Mouse (Mus musculus) spleen, postnatal 36 days (tissue): ENCODE data around the gene D5Ertd579e.
"Not testable (repeated sequence)": the region's sequence is repeated elsewhere in the genome, so short reads cannot be mapped to it uniquely, and the experiment has no call there.

Experiments used
- DNase-seq, 2 experiments: peaks; one replicate each; pipeline ENCODE4 v3.0.0; 2022; ENCODE audit warnings: low spot score in 2 of 2, mixed read lengths in 1 of 2

D5Ertd579e gene

DNA sequence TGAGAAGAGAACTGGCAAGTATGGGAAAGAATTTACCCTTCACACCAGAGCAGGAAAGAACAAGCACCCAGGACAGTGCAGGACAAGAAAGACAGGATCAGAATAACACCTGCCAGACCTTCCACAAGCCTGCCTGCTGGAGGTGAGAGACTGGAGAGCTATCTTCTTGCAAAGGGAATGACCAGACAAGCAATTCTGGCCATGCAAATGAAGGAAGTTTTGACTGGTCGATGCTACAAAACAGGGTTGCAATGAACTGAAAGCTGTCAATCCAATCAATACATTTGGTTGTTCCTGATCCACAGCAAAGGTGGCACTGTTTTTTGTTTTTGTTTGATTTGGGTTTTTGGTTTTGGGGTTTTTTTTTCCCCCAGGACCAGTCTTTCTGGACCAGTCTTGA, 12.2 kb downstream of the D5Ertd579e start:
- DNase-seq = no peak

DNA sequence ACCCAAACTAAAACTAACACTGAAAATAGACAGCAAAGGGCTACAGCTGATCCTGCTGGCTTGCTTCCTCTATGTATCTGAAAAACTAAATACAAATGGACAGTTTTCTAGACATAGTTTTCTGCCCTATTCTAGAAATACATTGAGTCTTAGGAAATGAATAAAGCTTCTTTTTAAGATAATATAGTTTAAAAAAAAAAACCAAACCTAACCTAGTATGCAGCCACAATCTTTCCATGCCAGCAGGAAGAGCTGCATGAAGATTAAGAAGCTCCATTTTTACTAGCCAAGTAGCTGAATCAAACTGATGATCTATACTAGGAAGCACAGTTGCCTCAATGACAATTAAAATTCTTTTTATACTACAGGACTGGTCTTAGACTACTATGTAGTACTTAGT, 14.6 kb downstream of the D5Ertd579e start:
- no peak for DNase-seq

DNA sequence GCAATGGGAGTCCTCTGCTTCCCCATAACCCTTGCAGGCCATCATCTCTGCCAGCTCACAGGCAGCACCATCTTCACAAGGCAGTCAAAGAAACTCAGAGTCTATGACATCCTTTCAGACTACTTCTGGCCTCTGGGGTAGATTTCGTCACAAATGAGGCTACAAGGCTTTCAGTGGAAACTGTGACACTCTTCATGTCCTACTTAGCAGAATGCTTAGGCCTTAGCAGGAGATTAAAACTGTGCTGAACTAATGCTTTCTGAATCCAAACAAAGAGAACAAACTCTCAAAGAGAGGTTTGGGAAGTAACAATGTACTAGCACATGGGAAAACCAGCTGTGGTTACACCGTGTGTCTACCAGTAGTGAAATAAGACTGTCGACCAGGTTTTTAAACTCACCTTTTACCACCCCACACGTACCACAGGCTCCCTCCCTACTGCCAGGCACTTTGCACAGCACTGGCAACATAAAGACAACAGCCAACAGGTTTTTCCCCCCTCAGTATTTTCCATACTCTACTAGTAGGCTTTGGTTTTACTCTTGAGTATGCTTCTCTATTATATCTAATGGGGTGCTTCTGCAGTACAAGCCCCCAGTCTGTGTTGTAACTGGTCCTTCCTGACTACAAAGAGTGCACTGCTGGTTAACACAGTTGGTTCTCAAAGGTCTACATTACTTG, 15.8 kb downstream of the D5Ertd579e start:
- no peak for DNase-seq

DNA sequence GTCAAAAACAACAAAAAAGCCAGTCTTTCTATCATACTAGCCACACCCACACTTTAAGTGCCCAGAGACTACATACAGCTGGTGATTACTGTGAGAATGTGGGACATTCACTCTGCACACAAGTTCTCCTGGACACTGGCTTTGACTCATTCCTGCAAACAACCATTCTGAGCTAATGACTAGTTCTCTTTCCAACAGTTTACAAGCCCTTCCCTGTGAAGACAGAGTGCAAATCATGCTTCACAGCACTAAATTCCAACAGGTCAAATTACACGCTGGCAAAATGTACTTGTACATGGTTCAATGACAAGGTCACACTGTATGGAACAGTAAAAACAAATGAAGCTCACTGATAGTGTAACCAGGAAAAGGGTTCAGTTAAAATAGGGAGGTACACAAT, 17.0 kb downstream of the D5Ertd579e start:
- no peak for DNase-seq

DNA sequence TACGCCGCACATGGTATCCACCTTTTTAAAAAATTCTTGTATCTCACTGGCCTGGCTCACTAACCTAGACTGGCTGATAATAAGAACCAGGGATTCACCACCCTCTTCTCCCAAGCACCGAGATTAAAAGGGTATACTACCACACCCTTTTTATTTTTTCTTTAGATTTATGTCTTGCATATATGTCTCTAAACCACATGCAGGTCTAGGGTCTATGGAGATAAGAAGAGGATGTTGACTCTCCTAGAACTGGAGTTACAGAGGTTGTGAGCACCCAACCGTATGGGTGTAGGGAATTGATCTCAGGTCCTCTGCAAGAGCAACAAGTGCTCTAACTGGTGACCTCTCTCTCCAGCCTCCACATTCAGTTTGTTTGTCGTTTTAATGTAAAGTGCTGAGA, 17.9 kb downstream of the D5Ertd579e start:
- DNase-seq = no peak

DNA sequence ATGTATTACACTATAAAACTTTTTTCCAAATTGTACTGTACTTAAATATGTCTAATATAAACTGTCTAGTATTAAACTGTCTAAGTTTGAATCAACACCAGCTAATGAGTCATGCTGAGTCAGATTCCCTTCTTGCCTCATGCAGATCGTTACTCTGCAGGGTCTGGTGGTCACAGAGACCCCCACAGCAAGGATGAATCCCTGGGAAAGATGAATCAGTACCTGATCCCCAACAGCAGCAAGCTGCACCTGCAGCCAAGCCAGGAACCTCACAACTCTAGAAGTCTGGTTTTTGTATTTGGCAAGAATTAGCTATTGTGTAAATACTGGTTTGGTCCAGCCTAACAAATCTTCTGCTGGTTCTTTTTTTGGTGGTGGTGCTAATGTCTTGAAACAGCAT, 20.4 kb downstream of the D5Ertd579e start:
- no peak for DNase-seq

DNA sequence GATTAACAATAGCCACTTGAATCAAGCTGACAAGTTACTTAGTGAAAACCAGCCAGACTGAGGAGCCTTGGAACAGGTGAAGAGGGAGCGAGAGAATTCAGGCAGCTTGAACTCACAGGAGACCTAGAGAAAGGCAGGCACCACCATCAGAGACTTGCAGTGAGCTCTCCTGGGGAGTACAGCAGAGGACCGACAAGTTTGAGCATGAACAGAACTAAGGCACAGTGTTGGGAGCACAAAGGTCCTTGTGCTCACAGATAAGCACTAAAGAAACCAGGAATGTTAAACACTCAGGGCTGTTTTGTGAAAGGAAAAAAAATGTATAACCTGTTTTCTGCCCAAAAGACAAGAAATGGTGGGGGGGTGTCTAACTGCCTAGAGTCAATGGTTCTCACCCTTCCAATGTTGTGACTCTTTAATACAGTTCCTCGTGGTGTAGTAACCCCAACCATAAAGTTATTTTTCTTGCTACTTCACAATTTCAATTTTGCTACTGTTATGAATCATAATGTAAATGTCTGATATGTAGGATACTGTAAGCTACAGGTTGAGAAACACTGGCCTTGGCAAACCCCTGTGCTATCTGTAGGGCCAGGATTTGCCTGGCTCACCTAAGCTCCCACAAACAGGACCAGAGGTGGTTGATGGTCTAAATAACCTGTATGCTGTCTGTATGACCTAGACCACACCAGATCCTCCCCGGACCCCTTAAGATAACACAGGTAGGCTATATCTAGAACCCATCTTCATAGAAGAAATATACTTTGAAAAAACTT, 21.0 kb downstream of the D5Ertd579e start:
- DNase-seq = no peak

DNA sequence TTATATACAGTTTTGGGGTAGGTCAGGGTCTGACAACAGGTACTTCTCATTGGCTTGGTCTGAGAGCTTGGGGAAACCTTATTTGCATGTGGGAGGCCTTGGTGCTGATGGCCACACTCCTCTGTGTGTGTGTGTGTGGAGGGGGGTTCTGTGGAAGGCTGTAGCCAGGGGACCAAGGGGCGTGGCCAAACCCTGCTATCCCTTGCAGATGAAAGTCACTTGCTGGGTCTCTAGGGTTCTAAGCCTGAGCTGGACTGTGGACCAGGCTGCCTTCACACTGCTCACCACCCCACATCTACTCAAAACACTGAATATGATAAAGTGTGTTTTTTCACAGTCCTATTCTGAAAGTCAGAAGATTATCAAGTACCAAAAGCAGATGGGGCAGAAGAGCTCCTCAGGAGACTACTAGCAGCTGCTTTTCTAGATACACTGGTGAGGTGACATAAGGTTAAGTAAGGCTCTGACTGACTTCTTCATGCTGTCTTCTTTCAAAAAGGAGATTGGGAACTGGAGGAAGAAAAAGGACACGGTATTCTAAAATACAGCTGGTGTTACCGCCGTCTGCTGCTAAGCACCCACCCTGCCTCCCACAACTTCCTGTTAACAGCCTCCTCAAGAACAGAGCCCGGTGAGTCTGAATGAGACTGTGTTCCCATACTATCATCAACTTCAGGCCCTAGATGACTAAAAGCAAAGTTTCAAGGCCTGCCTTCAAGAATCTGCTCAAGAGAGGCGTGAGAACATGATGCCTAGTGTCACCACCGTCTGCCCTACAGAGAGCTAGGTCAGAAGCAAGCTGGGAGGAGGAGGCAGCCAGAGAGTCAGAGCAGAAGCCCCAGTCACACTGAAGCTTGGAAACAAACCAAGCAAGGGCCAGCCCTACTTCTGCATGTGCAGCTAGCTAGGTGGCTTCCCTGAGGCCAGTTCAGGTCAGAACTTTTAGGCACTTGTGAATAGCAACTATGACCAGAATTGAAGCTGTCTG, 26.5 kb downstream of the D5Ertd579e start:
- DNase-seq = peak; percentile 43 to 54

DNA sequence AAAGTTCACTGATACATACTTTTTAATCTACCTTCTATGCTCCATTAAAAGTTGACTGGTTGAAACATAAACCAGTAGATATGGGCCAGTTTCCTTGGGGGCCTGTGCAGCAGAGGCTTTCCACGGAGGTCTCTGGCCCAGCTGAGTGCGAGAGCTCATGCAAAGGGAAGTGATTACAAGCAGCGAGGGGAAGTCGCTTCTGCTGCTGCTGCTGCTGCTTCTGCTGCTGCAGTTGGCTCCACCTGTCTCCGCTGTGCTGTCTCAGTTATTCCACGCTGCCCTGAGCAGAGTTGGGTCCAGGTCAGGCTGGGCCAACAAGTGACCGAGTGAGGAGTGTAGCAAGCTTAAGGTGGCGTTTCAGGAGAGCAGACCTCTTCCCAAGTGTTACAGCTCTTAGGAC, 27.3 kb downstream of the D5Ertd579e start:
- peak; percentile 45 to 55 for DNase-seq

DNA sequence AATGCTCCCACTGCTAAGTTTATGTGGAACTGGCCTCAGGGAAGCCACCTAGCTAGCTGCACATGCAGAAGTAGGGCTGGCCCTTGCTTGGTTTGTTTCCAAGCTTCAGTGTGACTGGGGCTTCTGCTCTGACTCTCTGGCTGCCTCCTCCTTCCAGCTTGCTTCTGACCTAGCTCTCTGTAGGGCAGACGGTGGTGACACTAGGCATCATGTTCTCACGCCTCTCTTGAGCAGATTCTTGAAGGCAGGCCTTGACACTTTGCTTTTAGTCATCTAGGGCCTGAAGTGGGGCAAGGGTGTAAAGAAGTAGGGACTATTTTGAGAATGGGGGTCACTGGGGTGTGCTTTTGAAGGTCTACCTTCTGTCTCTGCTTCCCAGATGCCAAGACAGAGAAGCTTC, 27.8 kb downstream of the D5Ertd579e start:
- DNase-seq = not testable (repeated sequence)

DNA sequence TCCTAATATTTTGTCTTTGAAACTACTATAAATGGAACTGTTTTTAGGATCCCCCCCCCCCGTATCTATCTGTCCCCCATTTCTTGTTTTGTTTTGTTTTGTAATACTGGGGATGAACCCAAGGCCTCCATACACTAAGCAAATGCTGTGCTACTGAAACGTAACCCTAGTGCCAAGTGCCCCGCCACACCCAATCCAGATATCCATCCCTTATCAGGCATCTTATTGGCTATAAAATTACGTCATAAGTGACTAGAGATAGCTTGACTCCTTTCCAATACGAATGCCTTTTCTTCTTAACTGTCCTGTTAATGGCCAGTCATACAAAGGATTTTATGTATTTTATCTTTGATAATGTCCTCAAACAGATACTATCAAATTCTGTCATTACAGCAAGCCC, 28.7 kb downstream of the D5Ertd579e start:
- DNase-seq = no peak

DNA sequence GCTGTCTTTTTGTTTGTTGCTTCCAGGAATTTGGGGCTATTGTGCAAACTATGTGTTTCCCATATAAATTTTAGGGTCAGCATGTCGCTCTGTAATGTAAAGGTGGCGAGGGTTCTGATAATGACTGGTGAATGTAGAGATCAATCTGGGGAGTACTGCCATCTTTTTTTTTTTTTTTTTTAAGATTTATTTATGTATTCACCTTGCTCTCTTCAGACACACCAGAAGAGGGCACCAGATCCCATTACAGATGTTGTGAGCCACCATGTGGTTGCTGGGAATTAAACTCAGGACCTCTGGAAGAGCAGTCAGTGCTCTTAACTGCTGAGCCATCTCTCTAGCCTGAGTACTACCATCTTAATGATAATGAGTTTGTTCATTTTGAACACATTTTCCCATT, 29.1 kb downstream of the D5Ertd579e start:
- not testable (repeated sequence) for DNase-seq

DNA sequence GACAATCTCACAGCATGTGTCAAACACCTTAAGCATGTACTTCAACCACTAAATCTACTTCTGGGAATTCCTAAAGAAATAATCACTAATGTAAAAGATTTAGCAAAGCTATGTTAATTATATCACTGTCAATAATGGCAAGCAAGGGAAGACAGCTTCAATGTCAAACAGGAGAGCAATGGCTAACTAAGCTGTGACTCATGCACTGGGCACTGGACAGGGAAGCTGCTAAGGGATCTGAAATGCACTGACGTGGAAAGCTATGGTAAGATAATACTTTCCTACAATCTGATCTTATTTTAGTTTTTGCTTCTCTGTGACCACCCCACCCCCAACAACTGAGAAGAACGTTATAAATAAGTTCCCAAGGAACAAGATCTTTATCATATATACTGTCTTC, 32.5 kb downstream of the D5Ertd579e start:
- DNase-seq = no peak

DNA sequence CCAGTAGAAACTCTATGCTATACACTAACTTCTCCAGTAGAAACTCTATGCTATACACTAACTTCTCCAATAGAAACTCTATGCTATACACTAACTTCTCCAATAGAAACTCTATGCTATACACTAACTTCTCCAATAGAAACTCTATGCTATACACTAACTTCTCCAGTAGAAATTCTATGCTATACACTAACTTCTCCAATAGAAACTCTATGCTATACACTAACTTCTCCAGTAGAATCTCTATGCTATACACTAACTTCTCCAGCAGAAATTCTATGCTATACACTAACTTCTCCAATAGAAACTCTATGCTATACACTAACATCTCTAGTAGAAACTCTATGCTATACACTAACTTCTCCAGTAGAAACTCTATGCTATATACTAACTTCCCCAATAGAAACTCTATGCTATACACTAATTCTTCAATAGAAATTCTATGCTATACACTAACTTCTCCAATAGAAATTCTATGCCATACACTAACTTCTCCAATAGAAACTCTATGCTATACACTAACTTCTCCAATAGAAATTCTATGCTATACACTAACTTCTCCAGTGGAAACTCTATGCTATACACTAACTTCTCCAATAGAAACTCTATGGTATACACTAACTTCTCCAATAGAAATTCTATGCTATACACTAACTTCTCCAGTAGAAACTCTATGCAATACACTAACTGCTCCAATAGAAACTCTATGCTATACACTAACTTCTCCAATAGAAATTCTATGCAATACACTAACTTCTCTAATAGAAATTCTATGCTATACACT, 34.7 kb downstream of the D5Ertd579e start:
- DNase-seq = not testable (repeated sequence)

DNA sequence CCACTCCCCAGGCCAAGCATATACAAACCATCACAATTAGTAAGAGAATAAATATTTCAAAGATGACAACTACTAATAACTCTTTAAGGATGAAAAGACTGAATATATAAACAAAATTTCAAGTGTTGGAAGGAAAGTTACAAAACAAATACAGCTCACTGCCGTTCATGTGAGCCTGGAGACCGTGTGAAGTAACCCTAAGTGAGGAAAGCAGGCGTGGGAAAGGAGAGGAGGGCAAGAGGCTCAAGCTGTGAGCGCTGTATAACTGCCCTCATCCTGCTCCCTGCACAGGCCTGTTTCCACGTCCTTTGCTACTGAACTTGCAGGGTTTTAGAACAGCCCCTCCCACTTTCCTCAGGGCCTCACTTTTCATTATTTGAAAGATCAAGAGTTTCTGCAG, 70.2 kb downstream of the D5Ertd579e start:
- no peak for DNase-seq

DNA sequence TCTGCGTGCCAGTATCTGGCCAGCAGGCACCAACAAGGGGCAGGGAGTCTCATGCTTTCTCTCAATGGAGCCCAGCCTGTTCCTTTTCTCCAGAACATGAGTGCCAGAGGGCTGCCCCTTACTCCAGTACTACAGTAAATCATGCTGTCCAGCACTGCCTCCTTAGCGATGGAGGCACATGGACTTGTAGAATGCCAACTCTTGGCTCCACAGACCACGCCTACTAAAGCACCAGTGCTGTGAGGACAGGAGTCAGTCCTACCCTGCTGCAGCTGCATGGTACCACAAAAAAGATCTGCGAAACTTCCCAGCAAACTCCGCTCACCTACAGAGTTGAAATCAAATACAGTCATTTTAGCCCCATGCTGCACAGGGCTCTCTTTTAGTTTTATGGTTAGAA, 72.2 kb downstream of the D5Ertd579e start:
- DNase-seq = peak in 1 of 2 experiments; percentile 54

DNA sequence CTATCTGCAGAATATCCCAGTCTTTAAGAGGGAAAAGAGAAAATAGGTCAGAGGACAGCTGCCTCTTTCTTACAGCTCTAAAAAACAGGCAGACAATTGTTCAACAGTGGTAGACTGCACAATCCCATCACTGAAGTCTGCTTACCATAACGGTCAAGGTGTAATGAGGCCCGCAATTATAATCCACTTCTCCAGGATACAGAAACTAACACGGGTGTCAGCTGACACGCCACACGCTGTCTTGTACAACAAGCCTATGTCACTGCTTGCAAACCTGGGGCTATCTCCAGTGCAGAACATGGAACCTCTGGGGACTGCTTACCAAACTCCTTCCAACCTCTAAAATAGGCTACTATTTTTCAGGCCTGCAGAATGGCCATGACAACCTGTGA, 74.8 kb downstream of the D5Ertd579e start:
- DNase-seq = peak in 1 of 2 experiments; percentile 11

DNA sequence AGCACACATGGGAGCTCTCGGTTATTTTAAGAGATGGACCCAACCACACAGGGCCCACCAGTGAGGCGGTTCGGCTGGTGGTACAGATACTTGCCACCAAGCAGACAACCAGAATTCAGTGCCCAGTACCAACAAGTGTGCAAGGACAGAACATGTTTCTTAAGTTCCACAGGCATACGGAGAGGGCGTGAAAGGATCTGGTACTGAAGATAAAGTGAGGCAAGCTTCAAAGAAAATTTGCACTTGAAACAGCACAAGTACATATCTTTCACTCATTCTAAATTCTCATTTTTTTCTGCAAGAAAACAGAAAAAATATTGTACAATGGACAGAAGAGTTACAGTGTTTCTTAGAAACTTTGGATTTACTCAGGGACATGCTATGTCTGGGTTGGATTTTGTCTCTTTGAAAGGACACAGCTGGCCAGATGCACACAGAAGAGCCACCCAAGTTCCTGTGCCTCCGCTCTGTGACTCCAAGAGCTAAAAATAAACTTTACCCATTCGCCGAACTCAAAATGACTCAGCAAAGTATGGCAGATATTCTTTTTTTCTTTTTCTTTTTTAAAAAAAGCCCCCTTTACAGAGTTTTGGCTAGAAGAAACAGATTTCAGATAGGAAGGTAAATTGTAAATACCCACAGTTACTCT, 75.3 kb downstream of the D5Ertd579e start:
- peak in 1 of 2 experiments; percentile 57 for DNase-seq

DNA sequence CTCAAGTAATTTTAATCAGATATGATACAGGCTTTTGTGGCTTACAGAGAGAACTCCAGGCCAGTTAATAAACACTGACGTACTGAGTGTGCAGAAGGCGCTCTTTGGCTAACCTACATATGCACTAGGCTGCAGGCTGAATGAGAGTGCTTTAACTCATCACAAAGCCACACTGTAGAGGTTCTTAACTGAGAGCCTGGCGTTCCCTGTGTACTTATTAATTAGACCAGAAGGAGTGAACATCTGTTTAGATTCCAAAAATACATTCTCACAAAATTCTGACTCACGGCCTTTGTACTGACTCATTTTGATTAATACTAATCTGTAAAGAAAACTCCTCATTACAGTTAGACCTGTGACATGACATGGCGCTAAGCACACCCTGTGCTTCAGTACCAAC, 76.9 kb downstream of the D5Ertd579e start:
- no peak for DNase-seq

DNA sequence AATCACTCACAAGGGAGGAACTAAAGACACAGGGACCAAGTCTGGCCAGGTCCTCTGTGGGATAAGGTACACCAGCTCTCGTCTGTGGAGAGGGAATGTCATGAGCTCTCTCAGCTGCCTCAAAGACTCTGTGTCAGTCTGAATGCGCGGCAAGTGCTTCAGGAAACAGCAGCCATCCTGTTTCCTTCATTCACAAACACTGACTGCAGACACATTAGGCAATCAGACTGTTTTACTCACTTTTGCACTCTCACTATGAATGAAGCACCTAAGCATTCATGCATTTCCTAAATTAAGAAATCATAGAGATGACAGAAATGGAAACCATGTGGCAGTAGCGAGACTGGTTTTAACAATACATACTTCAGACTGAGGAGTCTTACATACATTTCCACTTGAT, 77.5 kb downstream of the D5Ertd579e start:
- DNase-seq = no peak

DNA sequence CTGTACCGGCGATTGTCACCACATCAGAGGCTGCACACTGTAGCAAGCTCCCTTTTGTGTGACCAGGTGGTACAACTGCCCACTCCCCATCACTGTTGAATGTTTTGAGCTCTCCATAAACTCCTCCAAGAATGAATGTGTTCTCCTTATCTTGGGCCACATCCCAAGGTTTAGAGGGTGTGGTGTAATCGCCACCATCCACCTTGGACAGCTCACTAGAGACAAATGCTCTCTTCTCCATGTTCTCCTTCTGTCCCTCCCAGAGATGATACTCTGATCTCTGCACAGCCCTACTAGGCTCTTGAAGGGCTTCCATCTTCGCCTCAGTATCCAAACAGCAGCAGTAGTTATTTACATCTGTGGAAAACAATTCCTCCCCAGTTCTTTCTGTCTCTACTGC, 81.7 kb downstream of the D5Ertd579e start:
- DNase-seq = peak in 1 of 2 experiments; percentile 26
